Mouse (Mus musculus) hindbrain, embryonic 14.5 days (tissue): Measurements from ENCODE around the gene Hdac4. TPM values are rescaled to one million over a fixed set of nuclear protein-coding genes. Genes with fewer than 3 reads are reported as not detected.

ENCODE experiments used
- ATAC-seq: fragments of 200-750 bp; cut with Nextera tagmentation; 2 replicates; pipeline ENCODE4 v1.8.0; 2017; ENCODE audit warnings: moderate number of reproducible peaks, mild to moderate bottlenecking, moderate TSS enrichment, moderate library complexity; ENCODE audit not compliant: low FRiP score
- DNase-seq: peaks from one replicate; pipeline ENCODE4 v3.0.0-alpha.2; 2015; ENCODE audit warnings: low spot score
- H3K27ac ChIP-seq: fragments of 300-500 bp; sonication (generic); 2 replicates; pipeline ENCODE4 v1.5.1; 2014; ENCODE audit warnings: mild to moderate bottlenecking, moderate library complexity
- H3K27me3 ChIP-seq: fragments of 300-500 bp; sonication (generic); 2 replicates; pipeline ENCODE4 v1.6.1; 2014; ENCODE audit warnings: mild to moderate bottlenecking, low read length, mixed read lengths; ENCODE audit not compliant: control insufficient read depth, insufficient read depth
- H3K36me3 ChIP-seq: fragments of 300-500 bp; sonication (generic); replicated peaks from 2 replicates; pipeline ENCODE4 v1.6.1; 2014; ENCODE audit not compliant: control insufficient read depth, insufficient read depth
- H3K4me1 ChIP-seq: fragments of 300-500 bp; sonication (generic); replicated peaks from 2 replicates; pipeline ENCODE4 v1.6.1; 2014; ENCODE audit warnings: antibody characterized with exemption, low read length, mixed read lengths; ENCODE audit not compliant: control insufficient read depth, insufficient read depth
- H3K4me2 ChIP-seq: fragments of 300-500 bp; sonication (generic); replicated peaks from 2 replicates; pipeline ENCODE4 v1.6.1; 2014; ENCODE audit warnings: mild to moderate bottlenecking, moderate library complexity
- H3K4me3 ChIP-seq: fragments of 300-500 bp; sonication (generic); replicated peaks from 2 replicates; pipeline ENCODE4 v1.5.1; 2014; ENCODE audit warnings: mild to moderate bottlenecking, low read length
- H3K9ac ChIP-seq: fragments of 300-500 bp; sonication (generic); 2 replicates; pipeline ENCODE4 v1.6.1; 2014
- H3K9me3 ChIP-seq: fragments of 300-500 bp; sonication (generic); 2 replicates; pipeline ENCODE4 v1.6.1; 2016; ENCODE audit warnings: low read length; ENCODE audit not compliant: control insufficient read depth
- WGBS: fragments of 180-500 bp; shearing (Covaris S2); extraction: QIAGEN DNeasy Blood & Tissue Kit; methylation state at CpG from one replicate; pipeline ENCODE4 v1.1.7; 2014; 5-methylcytosine and 5-hydroxymethylcytosine counted together
- polyA plus RNA-seq: library from polyadenylated mRNA; unstranded; fragments of >200 nt; fragmentation: Nextera tagmentation; extraction: Ambion mirVana; gene quantifications from 2 replicates; pipeline ENCODE4 v1.2.1, GENCODE M21; 2014

Hdac4 gene
- polyA plus RNA-seq, 1 experiment from 2014 or later: 27.5 TPM

DNA sequence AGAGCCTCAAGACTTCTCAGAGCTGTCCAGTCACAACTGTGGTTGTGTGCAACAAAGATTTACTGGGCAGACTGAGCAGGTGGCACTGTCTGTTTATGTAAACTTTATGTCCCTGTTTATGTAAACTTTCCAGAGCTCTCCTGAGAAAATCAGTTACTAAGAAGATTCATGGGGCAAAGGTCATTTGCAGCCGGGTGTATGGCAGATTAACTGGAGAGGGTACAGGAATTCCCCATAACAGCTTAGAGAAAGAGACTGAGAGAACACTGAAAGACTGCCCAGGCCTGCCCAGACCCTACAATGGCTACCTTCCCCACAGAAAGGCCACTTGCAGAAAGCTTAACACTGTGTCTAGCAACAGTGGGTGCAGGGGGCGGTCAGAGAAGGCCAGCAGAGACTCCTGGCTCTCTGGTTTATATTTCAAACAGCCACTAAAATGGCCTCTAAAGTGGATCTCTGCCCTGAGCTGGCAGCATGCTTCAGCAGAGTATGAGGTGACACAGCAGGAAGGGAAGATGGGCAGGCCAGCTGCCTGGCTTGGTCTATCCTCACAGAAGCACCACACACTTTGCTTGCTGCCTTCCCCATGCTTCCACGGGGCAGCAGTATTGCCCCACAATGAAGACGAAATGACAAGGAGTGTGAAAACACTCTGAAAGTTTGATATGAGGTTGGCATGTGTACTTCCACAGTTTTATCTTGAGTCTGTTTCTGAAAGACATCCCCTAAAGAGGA, 179.4 kb downstream of the Hdac4 start:
- Histone ChIP-seq H3K4me2 (no peak overlapping the region), H3K27ac (no peak overlapping the region), H3K9me3 (no peaks in the 10 kb centered on the region), H3K27me3 (no peaks in the 10 kb centered on the region), H3K36me3 (no peaks in the 10 kb centered on the region; the same call in 1 of the 2 replicates), H3K9ac (no peak overlapping the region), H3K4me3 (no peak overlapping the region), H3K4me1 (no peaks in the 10 kb centered on the region; the same call in 1 of the 2 replicates)
- 82% methylated on average over 4 of the region's 4 CpGs for WGBS
- ATAC-seq: no peak
- DNase-seq: no peak

- DNase-seq: no peak
- no peaks in the 10 kb centered on the region; the same call in 1 of the 2 replicates for H3K4me1 ChIP-seq
Observed at GRCm38 (mm10) chr1:92015252-92015651, 180.2 kb downstream of the Hdac4 start.

GRCm38 (mm10) chr1:92014496-92014895, 181.0 kb downstream of the Hdac4 start:
- no peak for ATAC-seq

More at GRCm38 (mm10) chr1:92015252-92015651, 180.2 kb downstream of the Hdac4 start:
- ATAC-seq: no peak
- H3K4me2 ChIP-seq: no peak overlapping the region
- no peak overlapping the region for H3K27ac ChIP-seq
- no peaks in the 10 kb centered on the region for H3K27me3 ChIP-seq
- H3K4me3 ChIP-seq: no peak overlapping the region
- no peaks in the 10 kb centered on the region for H3K9me3 ChIP-seq
- no peaks in the 10 kb centered on the region; the same call in 1 of the 2 replicates for H3K36me3 ChIP-seq
- no peak overlapping the region for H3K9ac ChIP-seq

DNA sequence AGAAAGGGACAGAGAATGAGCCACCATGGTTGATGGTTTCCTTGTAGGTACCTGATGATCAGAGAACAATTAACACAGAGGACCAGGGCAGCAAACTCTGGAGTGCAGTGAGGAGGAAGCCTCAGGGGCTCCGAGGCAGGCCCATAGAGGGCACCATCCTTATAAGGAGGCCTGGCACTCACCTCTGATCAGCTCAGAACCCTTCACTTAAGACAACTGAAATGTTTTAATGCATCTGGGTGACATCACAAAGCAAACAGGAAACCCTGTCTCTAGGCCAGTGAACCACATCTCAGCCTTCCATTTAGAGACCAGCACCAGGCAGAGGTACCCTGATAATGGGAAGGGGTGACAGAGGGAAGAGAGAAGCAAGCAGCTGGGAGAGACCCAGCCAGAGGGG, 188.8 kb downstream of the Hdac4 start:
- Histone ChIP-seq H3K9ac (no peak overlapping the region), H3K27me3 (no peaks in the 10 kb centered on the region), H3K4me3 (no peak overlapping the region), H3K9me3 (no peaks in the 10 kb centered on the region), H3K4me2 (no peak overlapping the region), H3K27ac (no peak overlapping the region), H3K36me3 (peaks cover 4% of the 10 kb centered on the region; the same call in 1 of the 2 replicates), H3K4me1 (no peaks in the 10 kb centered on the region)
- no peak for DNase-seq
- no peak for ATAC-seq
- 63% methylated on average over 1 of the region's 1 CpGs for WGBS

More at GRCm38 (mm10) chr1:92014496-92014895, 181.0 kb downstream of the Hdac4 start:
- Histone ChIP-seq H3K4me1 (no peaks in the 10 kb centered on the region; the same call in 1 of the 2 replicates), H3K36me3 (no peaks in the 10 kb centered on the region; the same call in 1 of the 2 replicates), H3K9me3 (no peaks in the 10 kb centered on the region), H3K27ac (no peak overlapping the region), H3K27me3 (no peaks in the 10 kb centered on the region), H3K4me2 (no peak overlapping the region), H3K4me3 (no peak overlapping the region), H3K9ac (no peak overlapping the region)
- DNase-seq: no peak

DNA sequence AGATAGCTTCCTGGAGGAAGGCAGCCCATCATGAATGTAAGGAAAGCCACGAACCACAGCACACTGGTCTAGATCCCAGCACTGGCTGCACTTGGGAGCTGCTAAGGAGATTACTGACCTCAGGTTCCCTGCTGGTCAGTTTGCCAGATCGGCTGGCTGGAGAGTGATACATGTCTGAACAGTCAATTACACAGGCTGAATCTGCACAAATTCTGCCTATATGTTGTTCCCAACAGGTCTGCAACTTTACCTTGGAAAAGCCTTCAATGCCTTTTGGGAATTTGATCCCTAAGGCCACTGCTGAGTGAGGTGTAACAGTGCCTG, 189.9 kb downstream of the Hdac4 start:
- Histone ChIP-seq H3K9ac (no peak overlapping the region), H3K27ac (no peak overlapping the region), H3K4me2 (no peak overlapping the region), H3K36me3 (peaks cover 12% of the 10 kb centered on the region; the same call in 1 of the 2 replicates), H3K4me1 (no peaks in the 10 kb centered on the region), H3K27me3 (no peaks in the 10 kb centered on the region), H3K4me3 (no peak overlapping the region), H3K9me3 (no peaks in the 10 kb centered on the region)
- 83% methylated on average over 2 of the region's 2 CpGs for WGBS
- ATAC-seq (no peak), DNase-seq (no peak)

DNA sequence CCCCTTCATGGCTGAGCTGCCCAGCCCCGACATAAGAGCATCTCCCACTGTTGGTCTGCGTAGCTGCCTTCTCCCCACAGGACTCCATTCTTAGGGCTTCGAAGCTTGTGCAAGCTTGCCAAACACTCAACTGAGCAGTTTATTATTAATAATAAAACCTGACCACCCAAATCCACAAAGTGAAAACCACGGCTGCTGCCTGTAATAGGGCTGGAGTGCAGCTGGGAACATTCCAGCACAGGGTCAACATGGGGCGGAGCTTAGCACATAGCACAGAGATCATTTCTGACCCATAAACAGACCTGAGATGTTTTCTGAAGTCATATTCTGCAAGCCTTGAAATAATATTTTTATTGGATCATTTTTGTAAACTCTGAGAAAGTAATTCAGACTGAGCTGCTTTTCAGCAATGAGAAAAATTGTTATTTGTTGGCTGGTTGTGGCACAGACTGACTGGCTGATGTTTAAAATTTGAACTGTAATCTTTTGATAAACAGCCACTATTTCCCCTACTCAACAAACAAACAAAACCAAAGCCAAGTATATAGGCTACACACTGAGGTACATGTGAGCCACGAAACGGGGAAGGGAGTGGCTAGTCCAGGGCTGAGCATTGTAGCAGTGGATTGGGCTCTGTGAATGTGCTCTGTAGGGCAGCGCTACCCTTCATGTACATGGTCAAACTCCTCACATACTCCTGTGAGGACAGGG, 190.4 kb downstream of the Hdac4 start:
- H3K27me3 ChIP-seq: no peaks in the 10 kb centered on the region
- ATAC-seq: no peak
- H3K4me3 ChIP-seq: no peak overlapping the region
- H3K36me3 ChIP-seq: peaks cover 16% of the 10 kb centered on the region; the same call in 1 of the 2 replicates
- DNase-seq: no peak
- H3K9ac ChIP-seq: no peak overlapping the region
- WGBS: 79% methylated on average over 8 of the region's 8 CpGs
- H3K27ac ChIP-seq: no peak overlapping the region
- no peaks in the 10 kb centered on the region for H3K4me1 ChIP-seq
- no peaks in the 10 kb centered on the region for H3K9me3 ChIP-seq
- no peak overlapping the region for H3K4me2 ChIP-seq

GRCm38 (mm10) chr1:92004122-92004521, 191.4 kb downstream of the Hdac4 start:
- H3K27me3 ChIP-seq: no peaks in the 10 kb centered on the region
- peaks cover 16% of the 10 kb centered on the region; the same call in 1 of the 2 replicates for H3K36me3 ChIP-seq
- WGBS: 68% methylated on average over 1 of the region's 1 CpGs
- H3K9me3 ChIP-seq: no peaks in the 10 kb centered on the region
- no peak overlapping the region for H3K4me3 ChIP-seq
- no peak overlapping the region for H3K9ac ChIP-seq
- H3K27ac ChIP-seq: no peak overlapping the region
- DNase-seq: no peak
- no peak for ATAC-seq
- no peaks in the 10 kb centered on the region for H3K4me1 ChIP-seq
- no peak overlapping the region for H3K4me2 ChIP-seq

GRCm38 (mm10) chr1:92000226-92000625, 195.3 kb downstream of the Hdac4 start:
- H3K27me3 ChIP-seq: no peaks in the 10 kb centered on the region
- no peak overlapping the region for H3K27ac ChIP-seq
- H3K9me3 ChIP-seq: no peaks in the 10 kb centered on the region
- no peak overlapping the region for H3K4me3 ChIP-seq
- peaks cover 32% of the 10 kb centered on the region; the same call in 1 of the 2 replicates for H3K36me3 ChIP-seq
- ATAC-seq (no peak), DNase-seq (no peak)
- 93% methylated on average over 2 of the region's 2 CpGs for WGBS
- H3K4me2 ChIP-seq: no peak overlapping the region
- no peak overlapping the region for H3K9ac ChIP-seq
- H3K4me1 ChIP-seq: no peaks in the 10 kb centered on the region

- no peaks in the 10 kb centered on the region for H3K4me1 ChIP-seq
- no peak overlapping the region for H3K9ac ChIP-seq
- H3K9me3 ChIP-seq: no peaks in the 10 kb centered on the region
- H3K27ac ChIP-seq: no peak overlapping the region
- H3K4me2 ChIP-seq: no peak overlapping the region
- H3K36me3 ChIP-seq: peaks cover 61% of the 10 kb centered on the region
- no peaks in the 10 kb centered on the region for H3K27me3 ChIP-seq
- DNase-seq (no peak), ATAC-seq (no peak)
- H3K4me3 ChIP-seq: no peak overlapping the region
- 66% methylated on average over 9 of the region's 9 CpGs for WGBS
Observed at GRCm38 (mm10) chr1:91993658-91994165, 201.8 kb downstream of the Hdac4 start.
